Mouse (Mus musculus): Measurements from ENCODE around the gene Stac. TPM values are rescaled to one million over a fixed set of nuclear protein-coding genes. Genes with fewer than 3 reads are reported as not detected.

Stac gene
- polyA plus RNA-seq (2014; fragmentation: Nextera tagmentation; extraction: Ambion mirVana) = 0.79 and 1.2 TPM in 2 replicates

- 1% methylated on average over 63 of the region's 64 CpGs for WGBS
- H3K4me2 ChIP-seq (ENCODE audit: low read depth, severe bottlenecking) = peak within 1 kb of the TSS; percentile 97
- peak within 1 kb of the TSS; percentile 55 for H3K9ac ChIP-seq (ENCODE audit: low read length)
- H3K4me3 ChIP-seq (ENCODE audit: low read depth, low read length) = peak within 1 kb of the TSS; percentile 43
- H3K27me3 ChIP-seq (ENCODE audit: control insufficient read depth, insufficient read depth, low read length) = peaks cover 5% of the 10 kb centered on the region; the same call in 1 of the 2 replicates
- ATAC-seq (ENCODE audit: insufficient number of reproducible peaks, low FRiP score, low TSS enrichment, low read depth) (peak; percentile 70), DNase-seq (ENCODE audit: low spot score) (peak; percentile 61)
- no peaks in the 10 kb centered on the region for H3K9me3 ChIP-seq (ENCODE audit: control insufficient read depth, low read length)
- H3K4me1 ChIP-seq (ENCODE audit: control insufficient read depth, insufficient read depth, low read length) = no peaks in the 10 kb centered on the region
- no peak within 1 kb of the TSS for H3K27ac ChIP-seq (replicated peaks; ENCODE audit: low read depth, low read length)
- H3K36me3 ChIP-seq (ENCODE audit: control insufficient read depth, insufficient read depth, low read length) = no peaks in the 10 kb centered on the region
These were observed at the start of gene Stac for GRCm38 (mm10) chr9:111689680-111690483. Gene Stac, minus strand, starts transcription at chr9:111690348.

GRCm38 (mm10) chr9:111739431-111740245, 49.5 kb upstream of the Stac start:
- Histone ChIP-seq H3K4me1 (ENCODE audit: control insufficient read depth, insufficient read depth, low read length) (no peaks in the 10 kb centered on the region), H3K9ac (ENCODE audit: low read length) (no peak overlapping the region), H3K36me3 (ENCODE audit: control insufficient read depth, insufficient read depth, low read length) (no peaks in the 10 kb centered on the region), H3K4me2 (ENCODE audit: low read depth, severe bottlenecking) (no peak overlapping the region), H3K27me3 (ENCODE audit: control insufficient read depth, insufficient read depth, low read length) (no peaks in the 10 kb centered on the region), H3K9me3 (ENCODE audit: control insufficient read depth, low read length) (no peaks in the 10 kb centered on the region), H3K27ac (replicated peaks; ENCODE audit: low read depth, low read length) (no peak overlapping the region), H3K4me3 (ENCODE audit: low read depth, low read length) (no peak overlapping the region)
- DNase-seq (ENCODE audit: low spot score) (no peak), ATAC-seq (ENCODE audit: insufficient number of reproducible peaks, low FRiP score, low TSS enrichment, low read depth) (peak; percentile 64; the same call in 1 of the 2 replicates)
- WGBS = 52% methylated on average over 10 of the region's 10 CpGs

GRCm38 (mm10) chr9:111739026-111739425, 48.9 kb upstream of the Stac start:
- 66% methylated on average over 3 of the region's 3 CpGs for WGBS

GRCm38 (mm10) chr9:111737796-111738195, 47.6 kb upstream of the Stac start:
- no peak for ATAC-seq (ENCODE audit: insufficient number of reproducible peaks, low FRiP score, low TSS enrichment, low read depth)
- 86% methylated on average over 2 of the region's 2 CpGs for WGBS
- no peak for DNase-seq (ENCODE audit: low spot score)

More at GRCm38 (mm10) chr9:111739026-111739425, 48.9 kb upstream of the Stac start:
- ATAC-seq (ENCODE audit: insufficient number of reproducible peaks, low FRiP score, low TSS enrichment, low read depth) (no peak), DNase-seq (ENCODE audit: low spot score) (no peak)
- H3K27ac ChIP-seq (replicated peaks; ENCODE audit: low read depth, low read length) = no peak overlapping the region
- no peaks in the 10 kb centered on the region for H3K36me3 ChIP-seq (ENCODE audit: control insufficient read depth, insufficient read depth, low read length)
- no peaks in the 10 kb centered on the region for H3K27me3 ChIP-seq (ENCODE audit: control insufficient read depth, insufficient read depth, low read length)
- no peaks in the 10 kb centered on the region for H3K4me1 ChIP-seq (ENCODE audit: control insufficient read depth, insufficient read depth, low read length)
- no peak overlapping the region for H3K4me3 ChIP-seq (ENCODE audit: low read depth, low read length)
- H3K9me3 ChIP-seq (ENCODE audit: control insufficient read depth, low read length) = no peaks in the 10 kb centered on the region
- no peak overlapping the region for H3K9ac ChIP-seq (ENCODE audit: low read length)
- H3K4me2 ChIP-seq (ENCODE audit: low read depth, severe bottlenecking) = no peak overlapping the region

GRCm38 (mm10) chr9:111735931-111736330, 45.8 kb upstream of the Stac start:
- Histone ChIP-seq H3K4me2 (ENCODE audit: low read depth, severe bottlenecking) (no peak overlapping the region), H3K36me3 (ENCODE audit: control insufficient read depth, insufficient read depth, low read length) (no peaks in the 10 kb centered on the region), H3K27ac (replicated peaks; ENCODE audit: low read depth, low read length) (no peak overlapping the region), H3K9me3 (ENCODE audit: control insufficient read depth, low read length) (no peaks in the 10 kb centered on the region), H3K4me3 (ENCODE audit: low read depth, low read length) (no peak overlapping the region), H3K4me1 (ENCODE audit: control insufficient read depth, insufficient read depth, low read length) (no peaks in the 10 kb centered on the region), H3K9ac (ENCODE audit: low read length) (no peak overlapping the region), H3K27me3 (ENCODE audit: control insufficient read depth, insufficient read depth, low read length) (no peaks in the 10 kb centered on the region)
- 84% methylated on average over 3 of the region's 3 CpGs for WGBS
- ATAC-seq (ENCODE audit: insufficient number of reproducible peaks, low FRiP score, low TSS enrichment, low read depth) (no peak), DNase-seq (ENCODE audit: low spot score) (no peak)

More at GRCm38 (mm10) chr9:111737796-111738195, 47.6 kb upstream of the Stac start:
- no peak overlapping the region for H3K27ac ChIP-seq (replicated peaks; ENCODE audit: low read depth, low read length)
- no peaks in the 10 kb centered on the region for H3K27me3 ChIP-seq (ENCODE audit: control insufficient read depth, insufficient read depth, low read length)
- H3K36me3 ChIP-seq (ENCODE audit: control insufficient read depth, insufficient read depth, low read length) = no peaks in the 10 kb centered on the region
- H3K4me3 ChIP-seq (ENCODE audit: low read depth, low read length) = no peak overlapping the region
- no peaks in the 10 kb centered on the region for H3K9me3 ChIP-seq (ENCODE audit: control insufficient read depth, low read length)
- no peak overlapping the region for H3K9ac ChIP-seq (ENCODE audit: low read length)
- H3K4me1 ChIP-seq (ENCODE audit: control insufficient read depth, insufficient read depth, low read length) = no peaks in the 10 kb centered on the region
- no peak overlapping the region for H3K4me2 ChIP-seq (ENCODE audit: low read depth, severe bottlenecking)

- DNase-seq (ENCODE audit: low spot score) = no peak
- Histone ChIP-seq H3K36me3 (ENCODE audit: control insufficient read depth, insufficient read depth, low read length) (no peaks in the 10 kb centered on the region), H3K27me3 (ENCODE audit: control insufficient read depth, insufficient read depth, low read length) (no peaks in the 10 kb centered on the region), H3K27ac (replicated peaks; ENCODE audit: low read depth, low read length) (no peak overlapping the region), H3K4me2 (ENCODE audit: low read depth, severe bottlenecking) (no peak overlapping the region), H3K4me3 (ENCODE audit: low read depth, low read length) (no peak overlapping the region), H3K9me3 (ENCODE audit: control insufficient read depth, low read length) (no peaks in the 10 kb centered on the region), H3K9ac (ENCODE audit: low read length) (no peak overlapping the region), H3K4me1 (ENCODE audit: control insufficient read depth, insufficient read depth, low read length) (no peaks in the 10 kb centered on the region)
- WGBS = 82% methylated on average over 9 of the region's 9 CpGs
- ATAC-seq (ENCODE audit: insufficient number of reproducible peaks, low FRiP score, low TSS enrichment, low read depth) = no peak
These were observed 42.0 kb upstream of the Stac start for GRCm38 (mm10) chr9:111731939-111732670.

- 48% methylated on average over 5 of the region's 5 CpGs for WGBS
These were observed 34.9 kb upstream of the Stac start for GRCm38 (mm10) chr9:111724981-111725593.

More at GRCm38 (mm10) chr9:111724981-111725593, 34.9 kb upstream of the Stac start:
- ATAC-seq (ENCODE audit: insufficient number of reproducible peaks, low FRiP score, low TSS enrichment, low read depth) (no peak), DNase-seq (ENCODE audit: low spot score) (peak; percentile 18)
- H3K27me3 ChIP-seq (ENCODE audit: control insufficient read depth, insufficient read depth, low read length) = no peaks in the 10 kb centered on the region
- H3K4me2 ChIP-seq (ENCODE audit: low read depth, severe bottlenecking) = no peak overlapping the region
- H3K36me3 ChIP-seq (ENCODE audit: control insufficient read depth, insufficient read depth, low read length) = no peaks in the 10 kb centered on the region
- H3K9me3 ChIP-seq (ENCODE audit: control insufficient read depth, low read length) = no peaks in the 10 kb centered on the region
- H3K4me1 ChIP-seq (ENCODE audit: control insufficient read depth, insufficient read depth, low read length) = no peaks in the 10 kb centered on the region
- H3K9ac ChIP-seq (ENCODE audit: low read length) = no peak overlapping the region
- no peak overlapping the region for H3K27ac ChIP-seq (replicated peaks; ENCODE audit: low read depth, low read length)
- no peak overlapping the region for H3K4me3 ChIP-seq (ENCODE audit: low read depth, low read length)
